Mouse (Mus musculus): ENCODE measurements around the gene Lair1.
"Not testable (repeated sequence)": the region's sequence is repeated elsewhere in the genome, so short reads cannot be mapped to it uniquely, and the experiment has no call there.

The Lair1 gene

GRCm38 (mm10) chr7:4063013-4063412 is at the start of gene Lair1:
Gene Lair1 (minus strand): TSS chr7:4063204.
- DNase-seq (ENCODE audit: low spot score in 2 of 2), result no peak

- DNase-seq (ENCODE audit: low spot score in 2 of 2), result no peak
Measured at GRCm38 (mm10) chr7:4111766-4112165, 48.8 kb upstream of the Lair1 start.

GRCm38 (mm10) chr7:4103411-4103810 is 40.4 kb upstream of the Lair1 start:
- no peak for DNase-seq (ENCODE audit: low spot score in 2 of 2)

- no peak for DNase-seq (ENCODE audit: low spot score in 2 of 2)
Measured at GRCm38 (mm10) chr7:4101144-4101543, 38.1 kb upstream of the Lair1 start.

GRCm38 (mm10) chr7:4098832-4099231 is 35.8 kb upstream of the Lair1 start:
- no peak for DNase-seq (ENCODE audit: low spot score in 2 of 2)

- DNase-seq (ENCODE audit: low spot score in 2 of 2), result no peak
Measured at GRCm38 (mm10) chr7:4098301-4098700, 35.3 kb upstream of the Lair1 start.

GRCm38 (mm10) chr7:4091170-4091569 is 28.2 kb upstream of the Lair1 start:
- DNase-seq (ENCODE audit: low spot score in 2 of 2), result no peak

- no peak for DNase-seq (ENCODE audit: low spot score in 2 of 2)
Measured at GRCm38 (mm10) chr7:4088679-4089078, 25.7 kb upstream of the Lair1 start.

- no peak for DNase-seq (ENCODE audit: low spot score in 2 of 2)
Measured at GRCm38 (mm10) chr7:4087896-4088480, 25.0 kb upstream of the Lair1 start.

GRCm38 (mm10) chr7:4087238-4087895 is 24.4 kb upstream of the Lair1 start:
- no peak for DNase-seq (ENCODE audit: low spot score in 2 of 2)

GRCm38 (mm10) chr7:4085562-4085961 is 22.6 kb upstream of the Lair1 start:
- no peak for DNase-seq (ENCODE audit: low spot score in 2 of 2)

- no peak for DNase-seq (ENCODE audit: low spot score in 2 of 2)
Measured at GRCm38 (mm10) chr7:4084161-4084560, 21.2 kb upstream of the Lair1 start.

- DNase-seq (ENCODE audit: low spot score in 2 of 2), result no peak
Measured at GRCm38 (mm10) chr7:4082804-4083203, 19.8 kb upstream of the Lair1 start.

GRCm38 (mm10) chr7:4081706-4082105 is 18.7 kb upstream of the Lair1 start:
- no peak for DNase-seq (ENCODE audit: low spot score in 2 of 2)

- DNase-seq (ENCODE audit: low spot score in 2 of 2), result no peak
Measured at GRCm38 (mm10) chr7:4080552-4080951, 17.5 kb upstream of the Lair1 start.

GRCm38 (mm10) chr7:4079511-4079910 is 16.5 kb upstream of the Lair1 start:
- no peak for DNase-seq (ENCODE audit: low spot score in 2 of 2)

GRCm38 (mm10) chr7:4073144-4073543 is 10.1 kb upstream of the Lair1 start:
- DNase-seq (ENCODE audit: low spot score in 2 of 2), result no peak

- DNase-seq (ENCODE audit: low spot score in 2 of 2), result no peak
Measured at GRCm38 (mm10) chr7:4071066-4071465, 8.1 kb upstream of the Lair1 start.

GRCm38 (mm10) chr7:4063714-4064425 is 866 bp upstream of the Lair1 start:
- no peak for DNase-seq (ENCODE audit: low spot score in 2 of 2)

GRCm38 (mm10) chr7:4060602-4061188 is 2.3 kb downstream of the Lair1 start:
- DNase-seq (ENCODE audit: low spot score in 2 of 2), result not testable (repeated sequence)

- no peak for DNase-seq (ENCODE audit: low spot score in 2 of 2)
Measured at GRCm38 (mm10) chr7:4026794-4027421, 36.1 kb downstream of the Lair1 start.

GRCm38 (mm10) chr7:4004636-4005035 is 58.4 kb downstream of the Lair1 start:
- DNase-seq (ENCODE audit: low spot score in 2 of 2), result not testable (repeated sequence)

Measured in urinary bladder, postnatal 36 days (tissue).